Mouse (Mus musculus) liver, postnatal 0 days (tissue): ENCODE results near the gene Irgq.

Experiments used
- CTCF ChIP-seq: sonication (generic); IDR thresholded peaks from 2 replicates; pipeline ENCODE4 v1.5.1; 2016; ENCODE audit warnings: antibody characterized with exemption, low read depth
- EP300 ChIP-seq: IDR thresholded peaks from 2 replicates; pipeline ENCODE4 v1.6.1; 2016; ENCODE audit warnings: antibody characterized with exemption, low read depth, mild to moderate bottlenecking

GRCm38 (mm10) chr7:24506065-24506459 lies 24.4 kb upstream of the Irgq start:
- TF ChIP-seq CTCF (no peak), EP300 (no peak)
